Mouse (Mus musculus) limb, embryonic 15.5 days (tissue): ENCODE data around the gene Dnajc4. TPM values are rescaled to one million over a fixed set of nuclear protein-coding genes. Genes with fewer than 3 reads are reported as not detected.

Experiments
- ATAC-seq: fragments of 200-750 bp; cut with Nextera tagmentation; 2 replicates; pipeline ENCODE4 v1.8.0; 2017; ENCODE audit warnings: low read depth, moderate TSS enrichment; ENCODE audit not compliant: insufficient number of reproducible peaks, low FRiP score, low TSS enrichment
- H3K27ac ChIP-seq: fragments of 300-500 bp; sonication (generic); 2 replicates; pipeline ENCODE4 v1.5.1; 2015; ENCODE audit warnings: moderate library complexity, mild to moderate bottlenecking, inconsistent platforms
- H3K27me3 ChIP-seq: fragments of 300-500 bp; sonication (generic); 2 replicates; pipeline ENCODE4 v1.6.1; 2015; ENCODE audit warnings: inconsistent platforms
- H3K36me3 ChIP-seq: fragments of 300-500 bp; sonication (generic); 2 replicates; pipeline ENCODE4 v1.6.1; 2015; ENCODE audit warnings: inconsistent platforms
- H3K4me1 ChIP-seq: fragments of 300-500 bp; sonication (generic); 2 replicates; pipeline ENCODE4 v1.6.1; 2015; ENCODE audit warnings: inconsistent platforms
- H3K4me2 ChIP-seq: fragments of 300-500 bp; sonication (generic); 2 replicates; pipeline ENCODE4 v1.6.1; 2015; ENCODE audit warnings: mild to moderate bottlenecking, inconsistent platforms
- H3K4me3 ChIP-seq: fragments of 300-500 bp; sonication (generic); 2 replicates; pipeline ENCODE4 v1.5.1; 2015; ENCODE audit warnings: mild to moderate bottlenecking, inconsistent platforms
- H3K9ac ChIP-seq: fragments of 300-500 bp; sonication (generic); 2 replicates; pipeline ENCODE4 v1.6.1; 2015; ENCODE audit warnings: inconsistent platforms
- H3K9me3 ChIP-seq: fragments of 300-500 bp; sonication (generic); 2 replicates; pipeline ENCODE4 v1.6.1; 2016; ENCODE audit warnings: inconsistent platforms
- WGBS: fragments of 180-500 bp; shearing (Covaris S2); methylation state at CpG from one replicate; pipeline ENCODE4 v1.1.7; 2015; 5-methylcytosine and 5-hydroxymethylcytosine counted together
- polyA plus RNA-seq: library from polyadenylated mRNA; unstranded; fragments of >200 nt; fragmentation: Nextera tagmentation; extraction: Ambion mirVana; gene quantifications from 2 replicates; pipeline ENCODE4 v1.2.1, GENCODE M21; 2015

The Dnajc4 gene
- polyA plus RNA-seq, 1 experiment from 2014 or later = 23.8 TPM

DNA sequence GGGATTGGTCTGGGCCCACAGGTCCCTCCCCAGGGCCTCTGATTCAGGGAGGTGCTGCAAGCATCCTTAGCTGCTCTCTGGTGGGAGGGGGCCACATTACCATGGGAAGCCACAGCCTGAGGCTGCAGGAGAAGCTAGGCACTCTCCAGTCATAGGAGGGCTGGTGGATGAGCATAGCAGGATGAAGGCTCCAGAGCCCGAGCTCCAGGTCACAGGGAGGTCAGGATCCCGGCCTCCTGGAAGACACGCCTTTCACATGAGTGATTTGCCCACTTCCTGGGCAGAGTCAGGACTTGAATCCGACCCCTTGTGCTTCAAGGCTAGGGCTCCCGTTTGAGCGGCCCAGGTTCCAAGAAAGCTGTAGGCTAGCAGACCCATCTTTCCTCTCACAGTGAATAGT lies 20.7 kb downstream of the Dnajc4 start:
- Histone ChIP-seq H3K9me3 (no peaks in the 10 kb centered on the region), H3K4me3 (no peak overlapping the region), H3K27ac (no peak overlapping the region), H3K4me2 (no peak overlapping the region), H3K9ac (no peak overlapping the region), H3K36me3 (peaks cover under 1% of the 10 kb centered on the region), H3K27me3 (no peaks in the 10 kb centered on the region), H3K4me1 (peaks cover 58% of the 10 kb centered on the region)
- no peak for ATAC-seq
- 37% methylated on average over 6 of the region's 6 CpGs for WGBS

DNA sequence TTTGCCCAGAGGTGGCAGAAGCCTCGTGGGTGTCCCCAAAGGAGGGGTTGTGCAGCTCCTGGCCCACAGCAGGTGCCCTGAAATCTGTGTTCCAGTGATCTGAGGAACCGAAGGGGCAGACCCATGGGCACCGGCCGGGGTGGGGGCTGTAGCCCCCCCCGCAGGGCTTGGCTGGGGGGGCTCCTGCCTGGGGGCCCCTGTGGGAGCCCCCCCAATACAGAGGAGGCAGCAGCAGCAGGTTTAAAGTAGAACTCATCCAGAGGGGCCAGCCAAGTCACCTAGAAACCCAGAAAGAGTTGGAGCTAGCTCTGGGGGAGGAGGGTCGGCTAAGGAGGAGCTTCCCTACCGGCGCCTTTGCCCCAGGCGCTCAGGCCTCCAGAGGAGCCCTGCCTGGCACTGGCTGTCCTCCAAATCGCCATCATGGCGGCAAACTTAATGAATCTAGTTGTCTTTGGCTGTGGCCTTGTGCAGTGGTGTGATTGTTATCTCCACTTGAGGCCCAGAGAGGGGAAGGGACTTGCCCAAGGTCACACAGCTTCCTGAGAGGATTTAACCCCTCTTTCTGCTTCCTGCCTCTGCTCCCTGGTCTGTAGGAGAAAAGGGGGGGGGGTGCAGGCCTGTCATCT lies 21.8 kb downstream of the Dnajc4 start:
- Histone ChIP-seq H3K9ac (peak overlapping the region; percentile 63; the same call in 1 of the 2 replicates), H3K4me3 (peak overlapping the region; percentile 67)

DNA sequence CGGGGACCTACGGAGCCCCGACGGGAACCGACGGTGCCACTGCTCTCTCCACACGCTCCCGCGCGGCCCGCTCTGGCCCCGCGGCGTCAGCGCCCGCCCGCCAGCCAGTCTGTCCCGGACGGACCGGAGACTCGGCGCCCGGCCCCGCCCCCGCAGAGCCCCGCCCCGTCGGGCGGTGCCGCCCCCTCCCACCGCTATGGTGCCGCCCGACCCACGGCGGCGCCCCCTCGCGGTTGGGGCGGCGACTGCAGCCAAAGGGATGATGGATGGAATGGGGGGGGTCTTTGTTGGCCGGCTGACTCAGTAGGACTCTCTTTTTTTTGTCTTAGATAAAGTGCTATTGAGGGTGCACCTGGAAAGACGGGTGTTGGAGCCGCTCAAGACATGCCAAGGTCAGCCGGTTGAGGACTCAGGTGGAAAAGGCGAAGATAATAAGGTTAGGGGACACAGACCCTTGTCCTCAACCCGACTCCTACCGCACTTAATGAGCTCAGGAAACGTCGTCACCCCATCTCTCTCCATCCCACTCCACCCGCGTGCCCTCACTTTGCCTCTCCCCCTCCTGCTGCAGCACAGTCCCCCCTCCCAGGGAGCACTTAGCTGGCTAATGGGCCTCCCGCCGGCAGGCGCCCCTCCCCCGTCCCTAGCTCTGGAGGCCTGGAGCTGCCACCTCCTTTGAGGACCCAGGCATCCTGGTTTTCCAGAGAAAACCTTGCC lies 22.5 kb downstream of the Dnajc4 start:
- peaks cover 47% of the 10 kb centered on the region for H3K4me1 ChIP-seq
- H3K4me3 ChIP-seq = peak overlapping the region; percentile 67
- WGBS = 2% methylated on average over 49 of the region's 55 CpGs
- peak; percentile 49; the same call in 1 of the 2 replicates for ATAC-seq
- H3K4me2 ChIP-seq = peak overlapping the region; percentile 73
- no peaks in the 10 kb centered on the region for H3K27me3 ChIP-seq
- H3K36me3 ChIP-seq = peaks cover 19% of the 10 kb centered on the region
- H3K9ac ChIP-seq = peak overlapping the region; percentile 63
- H3K9me3 ChIP-seq = no peaks in the 10 kb centered on the region
- H3K27ac ChIP-seq = peak overlapping the region; percentile 44

More for the DNA sequence above, 21.8 kb downstream of the Dnajc4 start:
- Histone ChIP-seq H3K36me3 (peaks cover 11% of the 10 kb centered on the region), H3K4me2 (peak overlapping the region; percentile 73), H3K27me3 (no peaks in the 10 kb centered on the region), H3K27ac (no peak overlapping the region), H3K4me1 (peaks cover 47% of the 10 kb centered on the region), H3K9me3 (no peaks in the 10 kb centered on the region)
- 22% methylated on average over 11 of the region's 11 CpGs for whole genome bisulfite sequencing
- no peak for ATAC-seq

DNA sequence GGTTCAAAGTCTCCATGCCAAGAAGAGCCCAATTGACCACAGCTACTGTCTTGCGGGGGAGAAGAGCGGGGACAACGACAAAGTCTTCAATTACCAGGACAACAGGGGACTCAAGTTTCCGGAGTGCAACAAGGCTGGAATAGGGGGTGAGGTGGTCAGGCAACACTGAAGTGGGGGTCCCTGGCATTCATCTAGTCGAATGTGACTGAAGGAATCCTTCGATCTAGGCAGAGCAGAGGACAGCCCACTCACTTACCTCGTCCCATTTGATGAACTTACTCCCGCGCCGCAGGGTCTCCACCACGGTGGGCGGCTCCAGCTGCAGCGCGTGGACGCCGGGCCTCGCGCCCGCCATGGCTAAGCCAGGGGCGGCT lies 23.1 kb downstream of the Dnajc4 start:
- peak overlapping the region; percentile 63 for H3K9ac ChIP-seq
- no peaks in the 10 kb centered on the region for H3K27me3 ChIP-seq
- peaks cover 24% of the 10 kb centered on the region for H3K36me3 ChIP-seq
- H3K9me3 ChIP-seq = no peaks in the 10 kb centered on the region
- peak overlapping the region; percentile 67 for H3K4me3 ChIP-seq
- no peak for ATAC-seq
- H3K4me1 ChIP-seq = peaks cover 47% of the 10 kb centered on the region
- under 1% methylated on average over 20 of the region's 20 CpGs for WGBS
- H3K4me2 ChIP-seq = peak overlapping the region; percentile 73
- H3K27ac ChIP-seq = peak overlapping the region; percentile 44

DNA sequence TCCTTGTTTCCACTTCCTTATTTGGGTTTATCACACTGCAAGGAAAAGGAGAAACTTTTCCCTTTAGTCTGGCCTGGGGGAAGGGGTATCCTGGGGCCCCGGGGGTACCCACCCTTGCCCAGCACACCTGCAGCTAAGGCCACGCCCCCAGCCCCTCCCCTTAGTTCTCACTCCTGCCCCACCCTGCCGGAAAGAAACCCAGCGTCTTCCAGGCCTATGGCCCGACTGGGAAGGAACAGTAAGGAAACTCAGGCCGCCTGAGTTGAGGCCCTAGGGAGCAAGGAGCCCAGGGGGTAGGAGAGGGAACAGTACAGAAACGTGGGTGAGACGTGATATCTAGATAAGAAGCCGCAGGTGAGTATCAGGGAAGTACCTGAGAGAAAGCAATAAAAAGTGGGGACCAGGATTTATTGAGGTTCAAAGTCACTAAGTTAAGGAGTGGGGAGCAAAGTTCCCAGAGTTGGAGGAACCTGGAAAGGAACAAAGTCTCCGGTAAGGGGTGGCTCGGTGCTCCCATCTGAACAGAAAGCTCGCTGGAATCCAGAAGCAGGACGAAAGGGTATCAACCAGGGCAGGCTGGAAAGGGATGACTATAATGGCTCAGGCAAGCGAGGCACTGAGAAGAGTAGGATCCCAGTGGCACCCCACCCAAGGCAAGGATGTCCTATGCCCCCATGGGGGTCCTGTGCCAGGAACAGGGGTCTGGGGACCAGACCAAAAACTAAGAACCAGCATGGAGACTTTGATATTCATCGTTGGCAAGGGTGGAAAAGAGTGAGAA lies 23.7 kb downstream of the Dnajc4 start:
- Histone ChIP-seq H3K9me3 (no peaks in the 10 kb centered on the region), H3K27me3 (no peaks in the 10 kb centered on the region), H3K36me3 (peaks cover 28% of the 10 kb centered on the region), H3K4me2 (peak overlapping the region; percentile 73), H3K4me1 (peaks cover 42% of the 10 kb centered on the region), H3K9ac (peak overlapping the region; percentile 63), H3K27ac (peak overlapping the region; percentile 44), H3K4me3 (peak overlapping the region; percentile 67)
- no peak for ATAC-seq
- 8% methylated on average over 15 of the region's 15 CpGs for WGBS

DNA sequence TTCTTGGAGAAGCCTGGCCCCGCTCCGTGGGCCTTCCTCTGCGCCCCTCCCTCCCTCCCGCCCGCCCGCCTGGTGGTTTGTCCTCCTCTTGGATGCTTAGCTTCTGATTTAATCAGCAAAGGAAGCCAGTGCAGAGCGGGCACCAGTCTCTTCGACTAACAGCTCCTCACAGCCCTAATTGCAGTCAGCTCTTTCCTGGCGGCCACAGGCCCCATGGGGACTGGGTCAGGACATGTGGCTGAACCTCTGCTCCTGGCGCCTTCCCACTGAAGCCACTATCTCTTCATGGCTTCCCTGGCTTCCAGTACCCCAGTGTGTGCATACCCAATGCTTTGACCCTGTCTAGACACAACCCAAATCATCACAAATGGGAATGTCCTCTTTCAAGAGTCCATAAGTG lies 35.9 kb downstream of the Dnajc4 start:
- Histone ChIP-seq H3K36me3 (peaks cover 71% of the 10 kb centered on the region), H3K9me3 (no peaks in the 10 kb centered on the region), H3K27ac (no peak overlapping the region), H3K4me3 (no peak overlapping the region), H3K9ac (no peak overlapping the region), H3K4me2 (no peak overlapping the region), H3K27me3 (no peaks in the 10 kb centered on the region), H3K4me1 (peaks cover 19% of the 10 kb centered on the region)
- ATAC-seq = no peak
- WGBS = 84% methylated on average over 10 of the region's 10 CpGs

DNA sequence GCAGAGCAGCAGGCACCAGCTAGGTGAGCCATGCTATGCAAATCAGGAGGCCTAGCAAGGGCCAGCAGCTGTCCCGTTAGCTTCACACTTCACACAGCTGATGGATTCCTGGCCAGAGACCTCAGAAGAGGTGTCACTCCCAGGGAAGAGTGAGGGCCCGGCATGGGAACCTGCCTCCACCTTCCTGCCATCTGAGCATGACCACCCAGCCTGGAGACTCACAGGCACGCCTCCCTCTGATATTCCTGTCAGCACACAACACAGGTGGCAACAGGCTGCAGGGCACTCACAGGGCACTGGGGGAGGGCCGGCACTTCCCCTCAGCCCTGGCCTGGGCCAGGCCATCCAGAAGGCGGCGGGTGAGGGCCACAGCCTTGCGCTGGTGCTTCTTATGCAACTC lies 36.9 kb downstream of the Dnajc4 start:
- ATAC-seq = no peak

DNA sequence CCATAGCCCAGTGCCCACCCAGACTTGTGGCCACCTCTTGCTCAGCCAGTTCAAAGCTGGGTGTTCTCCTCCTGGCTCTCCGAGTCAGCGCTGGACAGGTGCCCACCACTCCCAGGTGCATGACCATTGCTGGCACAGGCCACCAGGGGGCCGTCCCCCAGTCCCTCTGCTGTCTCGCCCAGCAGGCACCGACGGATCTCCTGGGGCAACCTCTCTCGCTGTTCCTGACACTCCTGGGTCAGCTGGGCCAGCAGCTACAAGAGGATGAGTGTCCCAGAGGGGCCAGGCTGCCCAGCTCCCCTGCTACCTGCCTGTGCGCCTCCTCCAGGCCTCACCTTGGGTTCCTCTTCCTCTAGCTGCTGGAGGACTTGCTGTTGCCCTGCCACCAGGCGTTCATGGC lies 38.3 kb downstream of the Dnajc4 start:
- Histone ChIP-seq H3K27me3 (no peaks in the 10 kb centered on the region), H3K36me3 (peaks cover 53% of the 10 kb centered on the region), H3K27ac (no peak overlapping the region), H3K4me2 (no peak overlapping the region), H3K4me3 (no peak overlapping the region), H3K9me3 (no peaks in the 10 kb centered on the region), H3K9ac (no peak overlapping the region), H3K4me1 (peaks cover 22% of the 10 kb centered on the region)
- no peak for ATAC-seq
- WGBS = 50% methylated on average over 9 of the region's 9 CpGs

More for the DNA sequence above, 36.9 kb downstream of the Dnajc4 start:
- no peaks in the 10 kb centered on the region for H3K27me3 ChIP-seq
- no peak overlapping the region for H3K27ac ChIP-seq
- 76% methylated on average over 7 of the region's 7 CpGs for WGBS
- peaks cover 19% of the 10 kb centered on the region for H3K4me1 ChIP-seq
- no peak overlapping the region for H3K4me2 ChIP-seq
- H3K9ac ChIP-seq = no peak overlapping the region
- peaks cover 67% of the 10 kb centered on the region for H3K36me3 ChIP-seq
- H3K9me3 ChIP-seq = no peaks in the 10 kb centered on the region
- H3K4me3 ChIP-seq = no peak overlapping the region

DNA sequence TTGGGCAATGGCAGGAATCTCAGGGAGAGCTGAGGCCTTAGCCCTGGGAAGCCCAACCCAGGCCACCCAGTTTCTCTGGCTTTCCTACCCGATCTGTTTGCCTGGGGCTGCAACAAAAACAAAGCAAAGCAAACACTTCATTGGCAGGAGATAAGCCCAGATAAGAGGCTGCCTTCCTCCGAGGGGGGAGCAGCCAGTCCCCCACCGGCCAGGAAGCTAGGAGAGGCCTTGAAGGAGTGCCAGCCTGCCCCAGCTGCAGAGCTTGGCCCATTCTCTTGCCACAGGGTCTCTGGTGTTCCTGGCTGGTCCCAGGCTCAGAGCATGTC lies 39.7 kb downstream of the Dnajc4 start:
- no peak overlapping the region for H3K9ac ChIP-seq
- peak overlapping the region; percentile 90 for H3K4me2 ChIP-seq
- H3K27ac ChIP-seq = peak overlapping the region; percentile 98
- peak overlapping the region; percentile 69 for H3K4me3 ChIP-seq
- peaks cover 42% of the 10 kb centered on the region for H3K36me3 ChIP-seq
- no peaks in the 10 kb centered on the region for H3K9me3 ChIP-seq
- H3K4me1 ChIP-seq = peaks cover 22% of the 10 kb centered on the region
- WGBS = 14% methylated on average over 3 of the region's 3 CpGs
- no peak for ATAC-seq
- H3K27me3 ChIP-seq = no peaks in the 10 kb centered on the region

DNA sequence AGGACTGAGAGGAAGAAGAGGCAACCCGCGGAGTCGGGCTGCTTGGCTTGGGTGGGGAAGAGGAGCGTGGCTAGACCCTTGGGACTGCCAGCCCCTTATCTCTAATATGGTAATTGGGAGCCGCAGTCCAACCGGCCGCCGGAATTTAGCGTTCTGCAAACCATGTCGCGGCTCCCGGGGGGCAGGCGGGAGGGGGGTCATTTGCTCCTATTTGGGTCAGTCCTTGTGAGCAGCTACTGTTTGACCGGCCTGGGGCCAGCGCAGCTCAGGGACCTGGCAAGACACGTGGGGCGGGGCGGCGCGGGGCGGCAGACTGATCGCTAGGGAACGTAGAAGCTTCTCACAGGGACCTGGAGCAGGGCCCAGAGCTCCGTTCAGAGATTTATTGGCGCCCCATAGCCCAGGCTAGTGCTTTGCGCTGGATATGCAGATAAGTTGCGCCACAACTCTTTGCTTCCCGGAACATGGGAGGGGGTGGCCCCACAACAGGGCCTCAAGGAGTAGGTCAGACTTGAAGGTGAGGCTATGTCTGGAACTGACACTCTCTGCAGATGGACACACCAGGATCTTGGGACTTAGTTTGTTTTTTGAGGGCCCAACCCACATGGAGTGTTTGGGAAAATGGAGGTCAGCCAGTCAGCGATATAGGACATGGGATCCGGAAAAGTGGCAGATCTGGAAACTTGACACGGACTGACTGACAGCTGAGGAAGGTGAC lies 40.2 kb downstream of the Dnajc4 start:
- H3K27me3 ChIP-seq = no peaks in the 10 kb centered on the region
- peak overlapping the region; percentile 90 for H3K4me2 ChIP-seq
- ATAC-seq = no peak
- peak overlapping the region; percentile 98 for H3K27ac ChIP-seq
- H3K4me3 ChIP-seq = peak overlapping the region; percentile 69
- peak overlapping the region; percentile 71 for H3K9ac ChIP-seq
- WGBS = 4% methylated on average over 31 of the region's 31 CpGs
- no peaks in the 10 kb centered on the region for H3K9me3 ChIP-seq
- peaks cover 22% of the 10 kb centered on the region for H3K4me1 ChIP-seq
- H3K36me3 ChIP-seq = peaks cover 37% of the 10 kb centered on the region

DNA sequence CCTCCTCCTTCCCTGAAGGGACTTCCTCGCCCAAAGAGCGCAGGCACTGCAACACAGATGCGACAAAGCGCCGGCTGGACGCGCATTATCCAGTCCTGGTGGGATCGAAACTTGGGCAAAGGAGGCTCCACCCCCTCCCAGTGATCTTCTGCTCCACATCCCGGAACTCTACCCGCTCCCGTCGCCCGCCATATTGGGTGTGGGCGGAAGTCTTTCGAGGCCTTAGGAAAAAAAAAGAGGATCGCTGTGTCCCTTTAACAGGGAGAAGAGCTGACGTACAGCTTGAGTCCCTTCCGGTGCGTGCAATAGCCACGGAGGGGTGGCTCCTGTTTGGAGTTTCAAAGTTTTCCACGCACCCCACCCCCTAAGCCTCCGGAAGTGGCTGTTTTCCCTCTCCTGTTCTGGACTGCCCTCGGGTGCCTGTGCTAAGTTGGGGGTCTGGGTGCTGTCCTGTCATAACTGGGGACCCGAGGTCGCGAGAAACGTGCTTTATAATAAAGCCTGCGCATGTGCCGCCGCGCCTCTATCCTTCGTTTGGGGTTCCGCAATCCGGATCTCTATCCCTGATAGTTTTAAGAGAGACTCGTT lies 40.9 kb downstream of the Dnajc4 start:
- Histone ChIP-seq H3K4me1 (peaks cover 22% of the 10 kb centered on the region), H3K9me3 (no peaks in the 10 kb centered on the region), H3K27ac (peak overlapping the region; percentile 98), H3K9ac (peak overlapping the region; percentile 71), H3K27me3 (no peaks in the 10 kb centered on the region), H3K4me2 (peak overlapping the region; percentile 90), H3K4me3 (peak overlapping the region; percentile 69), H3K36me3 (peaks cover 36% of the 10 kb centered on the region)
- under 1% methylated on average over 35 of the region's 35 CpGs for WGBS
- ATAC-seq = peak; percentile 75
